Mouse (Mus musculus) liver, embryonic 14.5 days (tissue): ENCODE data around the gene Lin7a. TPM values are rescaled to one million over a fixed set of nuclear protein-coding genes. Genes with fewer than 3 reads are reported as not detected.

Experiments
- ATAC-seq: fragments of 200-750 bp; cut with Nextera tagmentation; 2 replicates; pipeline ENCODE4 v1.8.0; 2017; ENCODE audit warnings: moderate number of reproducible peaks, mild to moderate bottlenecking, moderate library complexity; ENCODE audit not compliant: insufficient read depth
- DNase-seq, 3 experiments: peaks; one replicate each; pipeline ENCODE4 v3.0.0-alpha.2; 2012 to 2013; ENCODE audit warnings: low read depth in 3 of 3, low spot score in 3 of 3
- H3K27ac ChIP-seq: fragments of 300-500 bp; sonication (generic); 2 replicates; pipeline ENCODE4 v1.5.1; 2014; ENCODE audit warnings: moderate library complexity, mild to moderate bottlenecking, control low read depth, inconsistent platforms
- H3K27me3 ChIP-seq: fragments of 300-500 bp; sonication (generic); 2 replicates; pipeline ENCODE4 v1.6.1; 2014; ENCODE audit warnings: mild to moderate bottlenecking, low read length, moderate library complexity; ENCODE audit not compliant: control insufficient read depth, insufficient read depth
- H3K36me3 ChIP-seq: fragments of 300-500 bp; sonication (generic); replicated peaks from 2 replicates; pipeline ENCODE4 v1.6.1; 2014; ENCODE audit warnings: low read depth; ENCODE audit not compliant: control insufficient read depth, insufficient read depth
- H3K4me1 ChIP-seq, 2 experiments: fragments of 200-500 bp in 1 of 2; fragments of 300-500 bp in 1 of 2; sonication (generic) in 1 of 2; replicated peaks; 2 replicates each; pipeline ENCODE4 v1.6.1; 2012 to 2014; ENCODE audit warnings: antibody characterized with exemption in 1 of 2, inconsistent platforms in 1 of 2, low read length in 1 of 2; ENCODE audit not compliant: control insufficient read depth in 2 of 2, insufficient read depth in 2 of 2
- H3K4me2 ChIP-seq: fragments of 300-500 bp; sonication (generic); 2 replicates; pipeline ENCODE4 v1.6.1; 2014; ENCODE audit warnings: low read depth, mild to moderate bottlenecking, control low read depth, moderate library complexity
- H3K4me3 ChIP-seq, 2 experiments: fragments of 200-500 bp in 1 of 2; fragments of 300-500 bp in 1 of 2; sonication (generic) in 1 of 2; 2 replicates each; pipeline ENCODE4 v1.5.1; 2012 to 2014; ENCODE audit warnings: low read depth in 2 of 2, low read length in 2 of 2, mild to moderate bottlenecking in 2 of 2, control low read depth in 1 of 2, inconsistent platforms in 1 of 2, moderate library complexity in 1 of 2; ENCODE audit not compliant: insufficient read depth in 1 of 2
- H3K9ac ChIP-seq: fragments of 300-500 bp; sonication (generic); replicated peaks from 2 replicates; pipeline ENCODE4 v1.6.1; 2014; ENCODE audit warnings: mild to moderate bottlenecking, control low read depth, moderate library complexity
- H3K9me3 ChIP-seq: fragments of 300-500 bp; sonication (generic); 2 replicates; pipeline ENCODE4 v1.6.1; 2016; ENCODE audit warnings: low read length, mixed read lengths; ENCODE audit not compliant: control insufficient read depth
- CTCF ChIP-seq: IDR thresholded peaks from 2 replicates; pipeline ENCODE4 v1.5.1; 2016; ENCODE audit warnings: antibody characterized with exemption, low read depth, control low read depth
- EP300 ChIP-seq: IDR thresholded peaks from 2 replicates; pipeline ENCODE4 v1.6.1; 2016; ENCODE audit warnings: antibody characterized with exemption, low read depth
- WGBS: fragments of 180-500 bp; shearing (Covaris S2); extraction: QIAGEN DNeasy Blood & Tissue Kit; methylation state at CpG from one replicate; pipeline ENCODE4 v1.1.7; 2014; ENCODE audit not compliant: insufficient replicate concordance; 5-methylcytosine and 5-hydroxymethylcytosine counted together
- polyA plus RNA-seq, 2 experiments: library from polyadenylated mRNA; depleted of rRNA in 1 of 2; stranded (reverse) in 1 of 2; unstranded in 1 of 2; fragments of >200 nt; fragmentation: Nextera tagmentation in 1 of 2; extraction: Ambion mirVana in 1 of 2; gene quantifications; 2 replicates each; pipeline versions ENCODE4 v1.2.1 to v1.2.3; 2012 to 2014

Gene Lin7a
- polyA plus RNA-seq, 2 experiments, result 0.39 to 0.88 TPM

GRCm38 (mm10) chr10:107252503-107252815 is 19.0 kb upstream of the Lin7a start:
- H3K27me3 ChIP-seq, result no peaks in the 10 kb centered on the region
- H3K27ac ChIP-seq, result no peak overlapping the region
- no peak overlapping the region for H3K4me3 ChIP-seq
- no peaks in the 10 kb centered on the region for H3K9me3 ChIP-seq
- DNase-seq (no peak), ATAC-seq (no peak)
- H3K4me1 ChIP-seq, result no peaks in the 10 kb centered on the region
- no peak overlapping the region for H3K4me2 ChIP-seq
- WGBS, result 65% methylated on average over 3 of the region's 3 CpGs
- TF ChIP-seq EP300 (no peak), CTCF (no peak)
- H3K9ac ChIP-seq, result no peak overlapping the region
- H3K36me3 ChIP-seq, result no peaks in the 10 kb centered on the region

- DNase-seq (no peak), ATAC-seq (no peak)
- no peaks in the 10 kb centered on the region for H3K36me3 ChIP-seq
- no peaks in the 10 kb centered on the region for H3K4me1 ChIP-seq
- no peaks in the 10 kb centered on the region for H3K9me3 ChIP-seq
- no peak overlapping the region for H3K4me2 ChIP-seq
- H3K27ac ChIP-seq, result no peak overlapping the region
- TF ChIP-seq CTCF (no peak), EP300 (no peak)
- no peak overlapping the region for H3K9ac ChIP-seq
- H3K4me3 ChIP-seq, result no peak overlapping the region
- no peaks in the 10 kb centered on the region for H3K27me3 ChIP-seq
- WGBS, result 63% methylated on average over 4 of the region's 4 CpGs
Observed at GRCm38 (mm10) chr10:107253191-107253965, 18.1 kb upstream of the Lin7a start.

- no peak overlapping the region for H3K4me3 ChIP-seq
- H3K4me1 ChIP-seq, result no peaks in the 10 kb centered on the region
- DNase-seq (no peak), ATAC-seq (no peak)
- no peaks in the 10 kb centered on the region for H3K36me3 ChIP-seq
- H3K27me3 ChIP-seq, result no peaks in the 10 kb centered on the region
- no peaks in the 10 kb centered on the region for H3K9me3 ChIP-seq
- H3K9ac ChIP-seq, result no peak overlapping the region
- no peak overlapping the region for H3K4me2 ChIP-seq
- H3K27ac ChIP-seq, result no peak overlapping the region
- TF ChIP-seq EP300 (no peak), CTCF (no peak)
Observed at GRCm38 (mm10) chr10:107254656-107255055, 16.8 kb upstream of the Lin7a start.

- no peak for DNase-seq
- H3K4me1 ChIP-seq, result no peaks in the 10 kb centered on the region
- H3K4me2 ChIP-seq, result no peak overlapping the region
- no peaks in the 10 kb centered on the region for H3K9me3 ChIP-seq
- H3K36me3 ChIP-seq, result no peaks in the 10 kb centered on the region
- H3K27me3 ChIP-seq, result no peaks in the 10 kb centered on the region
- ATAC-seq, result no peak
- H3K4me3 ChIP-seq, result no peak overlapping the region
- H3K9ac ChIP-seq, result no peak overlapping the region
- TF ChIP-seq CTCF, result no peak
- TF ChIP-seq EP300, result no peak
- WGBS, result 63% methylated on average over 6 of the region's 6 CpGs
- H3K27ac ChIP-seq, result no peak overlapping the region
Observed at GRCm38 (mm10) chr10:107255351-107256050, 16.0 kb upstream of the Lin7a start.

- 54% methylated on average over 5 of the region's 5 CpGs for WGBS
- no peak for TF ChIP-seq CTCF
- no peak for TF ChIP-seq EP300
- no peak for ATAC-seq
Observed at GRCm38 (mm10) chr10:107256451-107256960, 15.0 kb upstream of the Lin7a start.

More at GRCm38 (mm10) chr10:107256451-107256960, 15.0 kb upstream of the Lin7a start:
- Histone ChIP-seq H3K4me3 (no peak overlapping the region), H3K9me3 (no peaks in the 10 kb centered on the region), H3K9ac (no peak overlapping the region), H3K4me1 (no peaks in the 10 kb centered on the region), H3K27ac (no peak overlapping the region), H3K4me2 (no peak overlapping the region), H3K27me3 (no peaks in the 10 kb centered on the region), H3K36me3 (no peaks in the 10 kb centered on the region)
- DNase-seq, result no peak
